Mouse (Mus musculus) cerebellum, adult 2 months (tissue): ENCODE measurements around the gene Dffb. TPM values are rescaled to one million over a fixed set of nuclear protein-coding genes. Genes with fewer than 3 reads are reported as not detected.

ENCODE experiments used
- DNase-seq, 2 experiments: peaks; one replicate each; pipeline ENCODE4 v3.0.0; 2021
- H3K27ac ChIP-seq: fragments of 200-500 bp; 2 replicates; pipeline ENCODE4 v1.5.1; 2012; ENCODE audit warnings: low read length, control low read depth, inconsistent platforms; ENCODE audit not compliant: insufficient read depth
- H3K27me3 ChIP-seq: fragments of 200-500 bp; 2 replicates; pipeline ENCODE4 v1.6.1; 2012; ENCODE audit warnings: inconsistent platforms, mild to moderate bottlenecking, low read length, moderate library complexity; ENCODE audit not compliant: control insufficient read depth, insufficient read depth
- H3K4me1 ChIP-seq: fragments of 200-500 bp; 2 replicates; pipeline ENCODE4 v1.6.1; 2011; ENCODE audit warnings: low read length; ENCODE audit not compliant: control insufficient read depth, insufficient read depth
- H3K4me3 ChIP-seq: fragments of 200-500 bp; replicated peaks from 2 replicates; pipeline ENCODE3; 2011; ENCODE audit warnings: mild to moderate bottlenecking, low read depth, low read length, control low read depth; ENCODE audit not compliant: insufficient read depth
- CTCF ChIP-seq: fragments of 200-500 bp; IDR thresholded peaks from 2 replicates; pipeline ENCODE4 v1.5.1; 2011; ENCODE audit warnings: low read depth, mild to moderate bottlenecking, control low read depth, low read length, moderate library complexity, borderline replicate concordance; ENCODE audit not compliant: insufficient read depth
- POLR2A ChIP-seq: fragments of 200-500 bp; IDR thresholded peaks from 2 replicates; pipeline ENCODE4 v1.6.1; 2011; ENCODE audit warnings: low read length, control low read depth, borderline replicate concordance; ENCODE audit not compliant: insufficient read depth
- WGBS: fragments of 180-500 bp; shearing (Covaris S2); methylation state at CpG from one replicate; pipeline ENCODE4 v1.1.7; 2018; 5-methylcytosine and 5-hydroxymethylcytosine counted together
- polyA plus RNA-seq: library from polyadenylated mRNA; depleted of rRNA; stranded (reverse); fragments of >200 nt; gene quantifications from 2 replicates; pipeline ENCODE4 v1.2.3, GENCODE M21; 2012

Gene Dffb
- polyA plus RNA-seq, 1 experiment = 21.6 TPM

DNA sequence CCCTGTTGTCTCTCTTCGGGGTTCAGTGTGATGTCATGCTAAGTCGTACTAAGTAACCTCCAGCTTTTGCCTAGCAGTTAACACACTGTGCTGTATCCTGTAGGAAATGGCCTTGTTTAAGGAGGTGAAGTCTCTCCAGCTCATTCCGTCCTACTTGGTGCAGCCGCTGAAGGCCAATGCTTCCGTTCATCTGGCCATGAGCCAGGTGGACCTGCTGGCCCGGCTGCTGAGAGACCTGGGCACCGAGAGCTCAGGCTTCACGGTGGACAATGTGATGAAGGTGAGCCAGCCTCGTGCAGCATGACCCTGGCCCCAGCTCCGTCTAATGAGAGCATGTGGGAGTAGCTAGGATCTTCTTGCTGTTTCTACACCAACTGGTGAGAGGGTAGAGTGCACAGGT lies 17.8 kb upstream of the Dffb start:
- 39% methylated on average over 10 of the region's 10 CpGs for WGBS

DNA sequence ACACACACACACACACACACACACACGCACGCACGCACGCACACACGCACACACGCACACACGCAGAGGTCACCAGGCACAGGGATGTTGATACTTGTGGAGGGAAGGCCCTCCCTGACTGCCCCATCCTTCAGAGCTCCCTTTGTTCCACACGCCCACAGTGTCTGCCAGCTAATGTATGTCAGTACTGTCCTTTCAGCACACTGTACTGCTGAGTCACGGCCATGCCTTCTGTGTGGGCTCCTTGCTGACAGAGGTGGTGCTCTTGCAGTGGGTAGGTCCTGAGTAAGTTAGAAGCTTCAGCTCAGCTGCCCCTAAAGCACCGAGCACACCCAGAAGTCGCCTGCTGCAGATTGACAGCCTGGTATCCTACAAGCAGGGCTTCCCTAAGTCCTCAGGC lies 5.5 kb upstream of the Dffb start:
- no peaks in the 10 kb centered on the region for H3K4me1 ChIP-seq
- no peak overlapping the region for H3K27ac ChIP-seq
- TF ChIP-seq POLR2A = no peak
- no peak for TF ChIP-seq CTCF
- WGBS = 89% methylated on average over 11 of the region's 11 CpGs
- no peak overlapping the region for H3K4me3 ChIP-seq
- no peaks in the 10 kb centered on the region for H3K27me3 ChIP-seq
- DNase-seq = no peak

More for the DNA sequence above, 17.8 kb upstream of the Dffb start:
- H3K4me1 ChIP-seq = 0 out of 2 replicates have a peak, but pooled peaks cover 4% of the 10 kb centered on the region
- no peaks in the 10 kb centered on the region for H3K27me3 ChIP-seq
- H3K4me3 ChIP-seq = no peak overlapping the region
- TF ChIP-seq POLR2A (no peak), CTCF (no peak)
- no peak for DNase-seq
- H3K27ac ChIP-seq = no peak overlapping the region

- Histone ChIP-seq H3K27me3 (no peaks in the 10 kb centered on the region), H3K4me3 (no peak overlapping the region), H3K4me1 (no peaks in the 10 kb centered on the region), H3K27ac (no peak overlapping the region)
- DNase-seq = no peak
- TF ChIP-seq CTCF = no peak
- TF ChIP-seq POLR2A = no peak
- WGBS = 61% methylated on average over 10 of the region's 10 CpGs
These were observed 4.3 kb upstream of the Dffb start for GRCm38 (mm10) chr4:153979243-153979642.

DNA sequence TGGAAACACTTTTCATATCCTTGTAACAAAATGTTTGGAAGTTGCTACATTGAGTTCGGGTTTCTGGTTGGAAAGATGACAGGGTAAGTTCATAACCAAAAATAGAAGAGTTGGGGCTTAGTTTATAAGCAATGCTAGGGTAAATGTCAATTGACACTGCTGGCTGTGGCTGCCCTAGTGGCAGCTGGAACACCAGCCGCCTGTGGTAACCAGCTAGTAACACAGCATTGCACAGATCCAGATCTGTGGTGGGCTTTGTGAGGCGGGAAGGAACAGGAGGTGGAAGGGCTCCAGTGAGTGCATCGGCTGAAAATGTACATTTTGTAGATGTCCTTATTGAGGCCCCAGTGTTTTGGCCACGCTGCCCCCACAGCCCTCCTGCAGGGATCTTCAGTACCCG lies 842 bp upstream of the Dffb start:
- DNase-seq = no peak
- H3K4me1 ChIP-seq = peaks cover 3% of the 10 kb centered on the region
- no peak overlapping the region for H3K27ac ChIP-seq
- H3K4me3 ChIP-seq = peak overlapping the region; percentile 69
- 13% methylated on average over 6 of the region's 6 CpGs for WGBS
- TF ChIP-seq POLR2A = no peak
- TF ChIP-seq CTCF = no peak
- no peaks in the 10 kb centered on the region for H3K27me3 ChIP-seq

GRCm38 (mm10) chr4:153975292-153975662 lies 351 bp upstream of the Dffb start:
- no peak for DNase-seq
- under 1% methylated on average over 33 of the region's 33 CpGs for WGBS
- Histone ChIP-seq H3K27me3 (no peaks in the 10 kb centered on the region), H3K27ac (0 out of 2 replicates have a peak overlapping the region, but pooled peaks have one; percentile 12), H3K4me3 (peak overlapping the region; percentile 69), H3K4me1 (peaks cover 3% of the 10 kb centered on the region)
- TF ChIP-seq CTCF (no peak), POLR2A (no peak)

DNA sequence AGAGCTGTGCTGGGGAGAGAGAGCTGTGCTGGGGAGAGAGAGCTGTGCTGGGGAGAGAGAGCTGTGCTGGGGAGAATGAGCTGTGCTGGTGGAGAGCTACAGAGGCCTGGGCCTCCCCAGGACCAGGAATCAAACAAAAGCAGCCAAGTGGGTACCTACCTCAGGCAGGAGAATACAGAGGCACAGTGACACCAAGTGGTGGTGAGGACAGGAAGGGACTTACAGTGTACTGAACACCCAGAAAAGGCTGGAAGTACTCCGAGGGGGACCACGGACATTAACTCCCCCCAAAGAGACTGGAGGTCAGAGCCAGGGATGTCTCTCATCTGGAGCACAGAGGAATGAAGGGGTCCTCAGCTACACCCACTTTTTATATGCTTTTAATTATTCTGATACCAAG lies 6.9 kb downstream of the Dffb start:
- no peaks in the 10 kb centered on the region for H3K4me1 ChIP-seq
- TF ChIP-seq POLR2A (no peak), CTCF (0 out of 2 replicates have a peak, but pooled peaks have one; percentile 4)
- WGBS = 86% methylated on average over 2 of the region's 2 CpGs
- DNase-seq = no peak
- no peak overlapping the region for H3K27ac ChIP-seq
- no peaks in the 10 kb centered on the region for H3K27me3 ChIP-seq
- no peak overlapping the region for H3K4me3 ChIP-seq

- 86% methylated on average over 2 of the region's 2 CpGs for WGBS
- H3K27ac ChIP-seq = no peak overlapping the region
- DNase-seq = no peak
These were observed 7.4 kb downstream of the Dffb start for GRCm38 (mm10) chr4:153967556-153967955.

DNA sequence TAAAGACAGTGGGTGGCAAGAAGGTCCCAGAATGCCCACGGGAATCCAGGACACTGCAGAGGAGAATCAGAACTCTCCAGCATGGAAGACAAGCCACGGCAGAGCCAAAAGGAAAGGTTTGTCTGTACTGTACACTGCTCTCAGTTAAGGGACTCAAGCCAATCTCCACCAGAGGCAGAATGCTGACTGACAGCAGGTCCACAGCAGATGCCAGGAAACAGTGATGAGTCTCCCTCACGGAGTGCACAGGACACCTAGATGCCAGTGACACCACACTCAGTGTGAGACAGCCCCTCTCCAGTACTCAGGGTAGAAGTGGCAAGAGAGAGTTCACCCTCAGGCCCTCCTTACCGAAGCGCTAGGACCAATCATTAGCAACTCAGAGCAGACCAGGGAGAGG lies 8.3 kb downstream of the Dffb start:
- TF ChIP-seq POLR2A (no peak), CTCF (no peak)
- no peaks in the 10 kb centered on the region for H3K27me3 ChIP-seq
- 77% methylated on average over 5 of the region's 5 CpGs for WGBS
- H3K27ac ChIP-seq = no peak overlapping the region
- H3K4me1 ChIP-seq = no peaks in the 10 kb centered on the region
- DNase-seq = peak; percentile 37 to 63
- no peak overlapping the region for H3K4me3 ChIP-seq

More at GRCm38 (mm10) chr4:153967556-153967955, 7.4 kb downstream of the Dffb start:
- TF ChIP-seq POLR2A = no peak
- no peak for TF ChIP-seq CTCF
- H3K27me3 ChIP-seq = no peaks in the 10 kb centered on the region
- H3K4me1 ChIP-seq = no peaks in the 10 kb centered on the region
- no peak overlapping the region for H3K4me3 ChIP-seq

GRCm38 (mm10) chr4:153962631-153963030 lies 12.3 kb downstream of the Dffb start:
- H3K4me3 ChIP-seq = no peak overlapping the region
- no peaks in the 10 kb centered on the region for H3K27me3 ChIP-seq
- no peak overlapping the region for H3K27ac ChIP-seq
- DNase-seq = no peak
- no peak for TF ChIP-seq CTCF
- no peak for TF ChIP-seq POLR2A
- WGBS = 69% methylated on average over 7 of the region's 7 CpGs
- peaks cover 3% of the 10 kb centered on the region; the same call in 1 of the 2 replicates for H3K4me1 ChIP-seq
